Mouse (Mus musculus): ENCODE data around the gene Clic1. TPM values are rescaled to one million over a fixed set of nuclear protein-coding genes. Genes with fewer than 3 reads are reported as not detected.

The Clic1 gene
- polyA plus RNA-seq, 1 experiment, result 141 TPM

DNA sequence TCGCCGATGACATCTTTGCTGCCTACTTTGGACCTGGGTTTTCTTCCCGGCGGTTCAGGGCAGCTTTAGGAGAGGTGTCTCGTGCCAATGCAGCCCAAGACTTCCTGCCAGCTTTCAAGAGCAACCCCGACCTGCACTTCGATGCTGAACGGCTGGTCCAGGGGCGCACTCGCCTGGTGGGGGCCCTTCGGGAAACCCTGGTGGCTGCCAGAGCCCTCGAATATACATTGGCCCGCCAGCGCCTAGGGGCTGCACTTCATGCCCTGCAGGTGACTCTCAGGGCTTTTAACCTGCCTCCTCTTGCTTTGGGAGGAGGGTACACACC is 32.1 kb upstream of the Clic1 start:
- WGBS, result 46% methylated on average over 14 of the region's 14 CpGs
- TF ChIP-seq POLR2A (IDR thresholded peaks at IDR 0.05; ENCODE audit: borderline replicate concordance, control insufficient read depth, low read depth, low read length) (no peak), CTCF (IDR thresholded peaks at IDR 0.05; ENCODE audit: control insufficient read depth, insufficient read depth, low read length) (no peak)
- no peaks in the 10 kb centered on the region for H3K4me1 ChIP-seq (ENCODE audit: control insufficient read depth, insufficient read depth, low read length)
- H3K4me3 ChIP-seq (replicated peaks; ENCODE audit: control insufficient read depth, low read depth, low read length), result no peak overlapping the region
- H3K27ac ChIP-seq (ENCODE audit: control insufficient read depth, insufficient read depth, low read depth, low read length, poor library complexity), result no peak overlapping the region

DNA sequence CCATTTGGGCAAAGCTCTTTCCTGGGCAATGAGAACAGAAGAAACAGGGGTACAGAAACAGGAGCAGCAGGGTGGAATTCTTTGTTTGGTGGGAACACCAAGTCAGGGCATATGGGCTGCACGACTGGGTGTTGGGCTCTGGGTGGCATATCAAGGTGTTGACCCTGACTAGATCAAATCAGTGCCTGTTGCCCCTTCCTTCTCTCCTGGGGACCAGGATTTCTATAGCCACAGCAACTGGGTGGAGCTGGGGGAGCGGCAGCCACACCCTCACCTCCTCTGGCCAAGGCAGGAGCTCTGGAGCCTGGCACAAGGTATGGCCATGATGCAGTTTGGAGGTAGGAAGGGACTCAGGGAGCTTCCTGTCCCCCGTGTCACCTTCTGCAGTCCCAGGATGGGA is 31.6 kb upstream of the Clic1 start:
- no peak overlapping the region for H3K4me3 ChIP-seq (replicated peaks; ENCODE audit: control insufficient read depth, low read depth, low read length)
- H3K4me1 ChIP-seq (ENCODE audit: control insufficient read depth, insufficient read depth, low read length), result no peaks in the 10 kb centered on the region; the same call in 1 of the 2 replicates
- no peak for TF ChIP-seq CTCF (IDR thresholded peaks at IDR 0.05; ENCODE audit: control insufficient read depth, insufficient read depth, low read length)
- TF ChIP-seq POLR2A (IDR thresholded peaks at IDR 0.05; ENCODE audit: borderline replicate concordance, control insufficient read depth, low read depth, low read length), result no peak
- 82% methylated on average over 3 of the region's 3 CpGs for WGBS
- no peak overlapping the region for H3K27ac ChIP-seq (ENCODE audit: control insufficient read depth, insufficient read depth, low read depth, low read length, poor library complexity)

DNA sequence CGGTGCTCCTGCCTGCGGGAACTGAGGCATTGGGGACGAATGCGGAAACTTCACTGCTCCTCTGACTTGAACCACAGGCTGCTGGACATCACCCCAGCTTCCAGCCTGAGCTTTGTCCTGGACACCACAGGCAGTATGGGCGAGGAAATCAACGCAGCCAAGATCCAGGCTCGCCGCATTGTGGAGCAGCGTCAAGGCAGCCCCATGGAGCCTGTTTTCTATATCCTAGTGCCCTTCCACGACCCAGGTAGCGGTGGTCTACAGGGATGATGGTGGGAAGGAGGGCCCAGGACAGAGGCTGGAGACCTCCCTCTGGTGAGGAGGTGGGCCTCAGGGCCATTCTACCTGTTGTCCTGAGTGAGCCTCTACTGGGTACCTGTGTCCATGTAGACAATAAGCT is 29.9 kb upstream of the Clic1 start:
- TF ChIP-seq CTCF (IDR thresholded peaks at IDR 0.05; ENCODE audit: control insufficient read depth, insufficient read depth, low read length) (no peak), POLR2A (IDR thresholded peaks at IDR 0.05; ENCODE audit: borderline replicate concordance, control insufficient read depth, low read depth, low read length) (no peak)
- 91% methylated on average over 11 of the region's 11 CpGs for WGBS
- Histone ChIP-seq H3K4me1 (ENCODE audit: control insufficient read depth, insufficient read depth, low read length) (peaks cover 2% of the 10 kb centered on the region), H3K27ac (ENCODE audit: control insufficient read depth, insufficient read depth, low read depth, low read length, poor library complexity) (no peak overlapping the region), H3K4me3 (replicated peaks; ENCODE audit: control insufficient read depth, low read depth, low read length) (no peak overlapping the region)

DNA sequence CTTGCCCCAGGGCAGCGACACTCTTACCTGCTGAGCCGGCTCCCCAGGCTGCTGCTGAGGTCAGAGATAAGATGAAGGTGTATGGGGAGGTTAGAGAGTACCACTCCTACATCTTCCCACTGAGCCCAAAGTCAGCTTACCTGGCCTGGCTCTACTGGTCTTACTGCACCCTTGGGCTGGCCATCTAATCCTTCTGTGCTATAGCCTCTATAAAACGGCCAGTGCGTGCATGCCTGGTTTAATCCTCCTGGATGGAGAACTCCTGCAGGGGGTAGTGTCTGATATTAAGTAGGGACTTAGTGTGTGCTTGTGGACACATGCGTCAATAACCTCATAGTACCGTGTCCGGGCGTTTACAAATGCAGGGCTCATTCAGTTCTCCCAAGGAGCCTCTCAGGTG is 29.2 kb upstream of the Clic1 start:
- 90% methylated on average over 8 of the region's 8 CpGs for WGBS
- peaks cover 2% of the 10 kb centered on the region for H3K4me1 ChIP-seq (ENCODE audit: control insufficient read depth, insufficient read depth, low read length)
- TF ChIP-seq CTCF (IDR thresholded peaks at IDR 0.05; ENCODE audit: control insufficient read depth, insufficient read depth, low read length) (no peak), POLR2A (IDR thresholded peaks at IDR 0.05; ENCODE audit: borderline replicate concordance, control insufficient read depth, low read depth, low read length) (no peak)
- no peak overlapping the region for H3K27ac ChIP-seq (ENCODE audit: control insufficient read depth, insufficient read depth, low read depth, low read length, poor library complexity)
- H3K4me3 ChIP-seq (replicated peaks; ENCODE audit: control insufficient read depth, low read depth, low read length), result no peak overlapping the region

DNA sequence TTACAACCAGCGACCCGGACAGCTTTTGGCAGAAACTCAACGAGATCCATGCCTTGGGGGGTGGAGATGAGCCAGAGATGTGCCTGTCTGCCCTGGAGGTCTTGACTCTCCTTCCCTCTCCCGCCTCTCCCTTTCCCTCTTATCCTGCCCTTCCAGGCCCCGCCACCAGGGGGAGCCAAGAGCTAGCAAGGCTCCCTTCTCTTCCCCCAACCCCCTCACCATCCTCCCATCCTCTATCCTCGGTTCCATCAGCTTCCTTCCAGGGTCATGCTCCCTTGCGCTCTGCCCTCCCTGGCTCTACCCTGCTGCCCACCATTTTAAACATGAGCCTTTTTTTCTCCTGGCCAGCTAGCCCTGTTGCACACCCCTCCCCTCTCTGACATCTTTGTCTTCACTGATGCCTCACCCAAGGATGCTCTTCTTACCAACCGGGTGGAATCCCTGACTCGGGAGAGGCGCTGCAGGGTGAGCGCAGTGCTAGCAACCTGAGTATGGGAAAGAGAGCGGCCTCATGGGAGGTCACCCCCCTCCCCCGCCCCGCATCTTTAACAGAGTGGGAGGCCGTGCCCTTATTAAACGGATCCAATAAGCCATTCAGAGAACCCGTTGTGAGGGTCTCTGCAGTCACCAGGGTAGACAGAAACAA is 28.5 kb upstream of the Clic1 start:
- peaks cover 2% of the 10 kb centered on the region for H3K4me1 ChIP-seq (ENCODE audit: control insufficient read depth, insufficient read depth, low read length)
- TF ChIP-seq POLR2A (IDR thresholded peaks at IDR 0.05; ENCODE audit: borderline replicate concordance, control insufficient read depth, low read depth, low read length) (no peak), CTCF (IDR thresholded peaks at IDR 0.05; ENCODE audit: control insufficient read depth, insufficient read depth, low read length) (peak; percentile 99)
- no peak overlapping the region for H3K4me3 ChIP-seq (replicated peaks; ENCODE audit: control insufficient read depth, low read depth, low read length)
- no peak overlapping the region for H3K27ac ChIP-seq (ENCODE audit: control insufficient read depth, insufficient read depth, low read depth, low read length, poor library complexity)
- 20% methylated on average over 17 of the region's 17 CpGs for WGBS

DNA sequence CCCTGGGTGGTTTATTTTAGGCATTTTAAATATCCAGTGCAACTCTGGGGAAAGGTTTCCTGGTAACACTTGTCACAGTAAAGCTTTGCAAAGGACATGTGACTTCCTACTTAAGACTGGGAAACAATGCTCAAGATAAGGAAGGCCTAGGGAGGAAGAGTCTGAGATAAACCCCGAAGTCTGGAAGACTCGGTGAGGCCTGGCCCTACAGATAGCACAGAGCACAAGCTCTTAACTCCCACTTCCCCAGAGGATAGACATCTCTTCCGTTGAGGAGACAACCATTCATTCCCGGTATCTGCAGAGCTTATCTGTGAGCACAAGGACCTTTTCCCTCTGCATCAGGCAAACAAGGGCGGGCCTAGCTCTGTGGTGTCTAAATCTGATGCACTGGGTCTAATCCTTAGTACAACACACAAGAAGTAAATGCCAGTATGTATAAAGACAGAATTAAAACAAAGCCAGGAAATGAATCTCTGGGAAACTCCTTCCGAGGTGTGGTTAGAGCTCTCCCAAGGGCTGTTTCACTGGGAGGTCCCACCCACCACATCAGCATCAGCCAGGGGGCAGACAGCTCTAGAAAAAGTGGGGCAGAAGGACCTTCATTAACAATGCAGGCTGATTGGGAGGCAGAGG is 27.8 kb upstream of the Clic1 start:
- no peak for TF ChIP-seq POLR2A (IDR thresholded peaks at IDR 0.05; ENCODE audit: borderline replicate concordance, control insufficient read depth, low read depth, low read length)
- no peak for TF ChIP-seq CTCF (IDR thresholded peaks at IDR 0.05; ENCODE audit: control insufficient read depth, insufficient read depth, low read length)
- WGBS, result 40% methylated on average over 6 of the region's 6 CpGs
- Histone ChIP-seq H3K4me3 (replicated peaks; ENCODE audit: control insufficient read depth, low read depth, low read length) (no peak overlapping the region), H3K4me1 (ENCODE audit: control insufficient read depth, insufficient read depth, low read length) (peaks cover 2% of the 10 kb centered on the region), H3K27ac (ENCODE audit: control insufficient read depth, insufficient read depth, low read depth, low read length, poor library complexity) (no peak overlapping the region)

DNA sequence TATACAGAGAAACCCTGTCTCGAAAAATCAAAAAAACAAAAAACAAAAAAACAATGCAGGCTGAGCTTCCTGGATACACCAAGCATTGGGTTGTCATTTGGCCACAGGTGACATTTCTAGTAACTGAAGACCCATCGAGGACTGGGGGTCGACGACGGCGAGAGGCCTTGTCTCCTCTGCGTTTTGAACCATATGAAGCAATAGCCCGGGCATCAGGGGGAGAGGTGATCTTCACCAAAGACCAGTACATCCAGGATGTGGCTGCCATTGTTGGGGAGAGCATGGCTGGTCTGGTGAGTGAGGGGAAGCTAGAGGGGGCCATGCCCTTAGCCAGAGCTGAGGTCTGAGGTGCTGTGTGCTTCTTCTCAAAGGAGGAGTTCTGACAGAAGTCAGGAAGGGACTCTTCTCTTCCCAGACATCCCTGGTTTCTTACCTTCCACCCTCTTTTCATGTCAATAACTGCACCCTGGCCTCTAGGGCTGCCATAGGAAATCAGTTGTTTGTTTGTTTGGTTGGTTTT is 27.2 kb upstream of the Clic1 start:
- H3K27ac ChIP-seq (ENCODE audit: control insufficient read depth, insufficient read depth, low read depth, low read length, poor library complexity), result no peak overlapping the region
- 86% methylated on average over 8 of the region's 8 CpGs for WGBS
- H3K4me1 ChIP-seq (ENCODE audit: control insufficient read depth, insufficient read depth, low read length), result peaks cover 2% of the 10 kb centered on the region
- no peak for TF ChIP-seq CTCF (IDR thresholded peaks at IDR 0.05; ENCODE audit: control insufficient read depth, insufficient read depth, low read length)
- no peak for TF ChIP-seq POLR2A (IDR thresholded peaks at IDR 0.05; ENCODE audit: borderline replicate concordance, control insufficient read depth, low read depth, low read length)
- H3K4me3 ChIP-seq (replicated peaks; ENCODE audit: control insufficient read depth, low read depth, low read length), result no peak overlapping the region

DNA sequence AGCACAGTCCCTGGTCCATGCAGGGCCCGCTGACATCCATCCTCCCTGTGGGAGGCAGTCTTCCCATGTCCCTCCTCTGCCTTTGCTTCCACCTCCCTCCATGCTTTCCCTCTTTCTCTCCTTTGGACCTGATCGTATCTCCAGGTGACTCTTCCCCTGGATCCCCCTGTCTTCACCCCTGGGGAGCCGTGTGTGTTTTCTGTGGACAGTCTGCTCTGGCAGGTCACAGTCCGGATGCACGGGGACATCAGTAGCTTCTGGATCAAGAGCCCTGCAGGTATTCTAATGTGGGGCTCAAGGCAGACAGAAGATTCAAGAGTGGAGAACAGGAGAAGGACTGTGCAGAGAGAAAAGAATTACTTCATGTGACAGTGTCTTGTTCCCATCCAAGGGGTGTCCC is 26.5 kb upstream of the Clic1 start:
- no peak for TF ChIP-seq POLR2A (IDR thresholded peaks at IDR 0.05; ENCODE audit: borderline replicate concordance, control insufficient read depth, low read depth, low read length)
- no peak for TF ChIP-seq CTCF (IDR thresholded peaks at IDR 0.05; ENCODE audit: control insufficient read depth, insufficient read depth, low read length)
- Histone ChIP-seq H3K4me1 (ENCODE audit: control insufficient read depth, insufficient read depth, low read length) (peaks cover 2% of the 10 kb centered on the region), H3K27ac (ENCODE audit: control insufficient read depth, insufficient read depth, low read depth, low read length, poor library complexity) (no peak overlapping the region), H3K4me3 (replicated peaks; ENCODE audit: control insufficient read depth, low read depth, low read length) (no peak overlapping the region)
- 85% methylated on average over 5 of the region's 5 CpGs for WGBS

All from bone marrow, adult 2 months (tissue).